Mouse (Mus musculus): ENCODE data around the gene Slc6a20b. TPM values are rescaled to one million over a fixed set of nuclear protein-coding genes. Genes with fewer than 3 reads are reported as not detected.
A peak's percentile ranks its signal among the peaks of the same experiment; 100 is the strongest.

Slc6a20b gene
- total and polyA plus RNA-seq, 2 experiments from 2014 or later: 0.55 to 0.60 TPM

DNA sequence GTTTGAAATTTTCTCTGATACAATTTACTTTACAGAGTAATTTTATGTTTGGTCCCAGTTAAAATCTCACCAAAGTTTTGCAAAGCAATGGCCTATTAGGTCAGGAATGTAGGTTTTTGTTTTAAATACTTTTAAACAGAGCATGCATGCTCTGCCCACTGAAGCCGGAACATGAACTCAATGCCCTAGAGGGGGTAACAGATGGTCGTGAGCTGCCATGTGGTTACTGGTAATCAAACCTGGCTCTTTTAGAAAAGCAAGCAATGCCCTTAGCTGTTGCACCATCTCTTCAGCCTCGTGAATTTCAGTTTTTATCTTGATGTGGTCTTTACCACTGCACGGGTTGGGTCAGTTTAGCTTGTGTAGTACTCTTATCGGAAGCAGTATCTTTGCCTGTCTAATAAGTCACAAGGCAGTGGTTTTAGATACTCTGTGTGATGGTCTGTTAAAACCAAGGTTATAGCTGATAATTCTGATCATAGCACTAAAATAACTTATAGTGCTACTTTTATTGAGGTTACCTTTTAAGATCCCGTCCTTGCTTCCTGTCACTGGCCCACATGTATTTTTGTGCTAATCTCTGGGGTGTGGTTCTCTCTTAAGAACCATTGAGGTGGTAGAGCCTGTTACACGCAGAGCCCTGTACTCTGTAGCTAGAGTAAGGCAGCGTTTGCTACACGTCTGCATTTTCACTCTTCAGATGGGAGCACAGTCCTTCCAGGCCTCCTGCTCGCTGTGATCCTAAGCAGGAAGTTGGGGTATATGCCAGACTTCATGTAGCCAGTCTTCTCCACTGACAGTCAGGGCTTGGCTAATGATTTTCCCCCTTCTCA is 54.8 kb downstream of the Slc6a20b start:
- H3K9me3 ChIP-seq (ENCODE audit: low read length): no peaks in the 10 kb centered on the region
- H3K4me3 ChIP-seq (ENCODE audit: low read depth, low read length): no peak overlapping the region
- no peaks in the 10 kb centered on the region for H3K4me1 ChIP-seq (ENCODE audit: insufficient read depth, low read length)
- peak; percentile 32 for DNase-seq (ENCODE audit: low spot score)
- no peak for ATAC-seq (ENCODE audit: low FRiP score)
- H3K36me3 ChIP-seq (ENCODE audit: insufficient read depth, low read length): peaks cover 34% of the 10 kb centered on the region
- no peak overlapping the region for H3K9ac ChIP-seq (replicated peaks; ENCODE audit: low read length, poor library complexity, severe bottlenecking)
- H3K27me3 ChIP-seq (ENCODE audit: insufficient read depth, low read length): no peaks in the 10 kb centered on the region
- no peak overlapping the region for H3K4me2 ChIP-seq (ENCODE audit: low read depth, low read length, poor library complexity, severe bottlenecking)
- WGBS: 85% methylated on average over 10 of the region's 10 CpGs
- TF ChIP-seq CTCF (IDR thresholded peaks at IDR 0.05): no peak
- H3K27ac ChIP-seq (ENCODE audit: low read depth, low read length): no peak overlapping the region

DNA sequence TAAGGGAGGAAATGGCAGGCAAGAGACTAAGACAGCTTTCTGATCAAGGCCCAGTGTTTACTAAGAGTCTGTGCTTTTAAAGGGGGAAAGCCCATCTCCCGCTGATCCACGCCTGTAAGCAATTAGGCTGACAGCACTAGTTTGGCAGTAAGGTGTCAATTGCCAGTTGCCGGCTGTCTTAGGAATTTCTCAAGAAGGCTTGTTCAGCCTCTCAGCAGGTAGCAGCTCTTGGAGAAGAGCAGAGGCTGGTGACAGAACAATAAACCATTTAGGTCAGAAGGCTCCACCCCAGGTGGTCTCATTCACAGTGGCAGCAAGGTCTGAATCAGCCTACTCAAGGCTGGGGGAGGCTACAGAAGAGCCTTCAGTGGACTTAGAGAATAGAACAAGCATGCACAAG is 77.8 kb downstream of the Slc6a20b start:
- Histone ChIP-seq H3K27ac (ENCODE audit: low read depth, low read length) (no peak overlapping the region), H3K4me3 (ENCODE audit: low read depth, low read length) (no peak overlapping the region), H3K4me2 (ENCODE audit: low read depth, low read length, poor library complexity, severe bottlenecking) (no peak overlapping the region), H3K9me3 (ENCODE audit: low read length) (no peaks in the 10 kb centered on the region), H3K9ac (replicated peaks; ENCODE audit: low read length, poor library complexity, severe bottlenecking) (no peak overlapping the region), H3K27me3 (ENCODE audit: insufficient read depth, low read length) (no peaks in the 10 kb centered on the region), H3K4me1 (ENCODE audit: insufficient read depth, low read length) (no peaks in the 10 kb centered on the region), H3K36me3 (ENCODE audit: insufficient read depth, low read length) (peaks cover 23% of the 10 kb centered on the region)
- no peak for TF ChIP-seq CTCF (IDR thresholded peaks at IDR 0.05)
- DNase-seq (ENCODE audit: low spot score) (no peak), ATAC-seq (ENCODE audit: low FRiP score) (no peak)
- 18% methylated on average over 3 of the region's 3 CpGs for WGBS

Other genes starting within 250 kb of the Slc6a20b start
- gene Limd1, start 153.9 kb downstream of the Slc6a20b start, total RNA-seq (2014; rRNA removed): 19.6 and 27.5 TPM in 2 replicates
- 7.9 and 8.0 TPM in 2 replicates for gene Limd1, start 153.9 kb downstream of the Slc6a20b start, polyA plus RNA-seq (2015; fragmentation: Nextera tagmentation; extraction: Ambion mirVana)
- 41.7 and 59.8 TPM in 2 replicates for gene Sacm1l, start 102.8 kb downstream of the Slc6a20b start, total RNA-seq (2014; rRNA removed)
- gene Sacm1l, start 102.8 kb downstream of the Slc6a20b start, polyA plus RNA-seq (2015; fragmentation: Nextera tagmentation; extraction: Ambion mirVana): 35.1 and 35.4 TPM in 2 replicates
- gene Ccr9, start 45.9 kb upstream of the Slc6a20b start, total RNA-seq (2014; rRNA removed): 0.05 and 1.1 TPM in 2 replicates
- gene Ccr9, start 45.9 kb upstream of the Slc6a20b start, polyA plus RNA-seq (2015; fragmentation: Nextera tagmentation; extraction: Ambion mirVana): 0.28 and 0.48 TPM in 2 replicates
- 54.1 and 64.9 TPM in 2 replicates for gene Slc6a20a, start 46.3 kb upstream of the Slc6a20b start, total RNA-seq (2014; rRNA removed)
- 41.8 and 52.4 TPM in 2 replicates for gene Slc6a20a, start 46.3 kb upstream of the Slc6a20b start, polyA plus RNA-seq (2015; fragmentation: Nextera tagmentation; extraction: Ambion mirVana)
- 35.4 and 37.0 TPM in 2 replicates for gene Lztfl1, start 85.1 kb upstream of the Slc6a20b start, total RNA-seq (2014; rRNA removed)
- gene Lztfl1, start 85.1 kb upstream of the Slc6a20b start, polyA plus RNA-seq (2015; fragmentation: Nextera tagmentation; extraction: Ambion mirVana): 44.4 and 47.3 TPM in 2 replicates
- gene Cxcr6, start 173.9 kb upstream of the Slc6a20b start, total RNA-seq (2014; rRNA removed): not detected in 2 replicates
- 0.12 TPM in 1 of 2 replicates, not detected in the other for gene Cxcr6, start 173.9 kb upstream of the Slc6a20b start, polyA plus RNA-seq (2015; fragmentation: Nextera tagmentation; extraction: Ambion mirVana)
- 11.9 and 14.8 TPM in 2 replicates for gene Fyco1, start 219.3 kb upstream of the Slc6a20b start, total RNA-seq (2014; rRNA removed)
- gene Fyco1, start 219.3 kb upstream of the Slc6a20b start, polyA plus RNA-seq (2015; fragmentation: Nextera tagmentation; extraction: Ambion mirVana): 7.7 and 9.0 TPM in 2 replicates
- gene Xcr1, start 229.5 kb upstream of the Slc6a20b start, total RNA-seq (2014; rRNA removed): not detected in 2 replicates
- gene Xcr1, start 229.5 kb upstream of the Slc6a20b start, polyA plus RNA-seq (2015; fragmentation: Nextera tagmentation; extraction: Ambion mirVana): 0.04 and 0.07 TPM in 2 replicates